9 mouse cellular contexts compared by ENCODE assay signal in genomic region chr11:49613349-49613748, GRCm38 (mm10). TPM values are rescaled to one million over a fixed set of nuclear protein-coding genes. Genes with fewer than 3 reads are reported as not detected.
DNase-seq lines count a peak whose midpoint lies in the region; ATAC-seq and TF ChIP-seq lines count a peak whose summit lies in the region.
"Had no signal": no experiment of that assay in that cellular context is flagged by ENCODE, and none has a peak within 500 bp of the region (broad histone marks: within the 10 kb centered on the region; RNA-seq: fewer than 3 reads in every experiment).

No protein-coding gene starts in this region.

- no peaks in the 10 kb centered on the region for H3K9me3 ChIP-seq in stomach, embryonic 16.5 days (replicated peaks; ENCODE audit: control insufficient read depth, low read length)

- ATAC-seq in stomach, embryonic 16.5 days (ENCODE audit: insufficient read depth, low FRiP score): peak; percentile 23; the same call in 1 of the 2 replicates

- H3K27ac ChIP-seq in liver, adult 2 months (replicated peaks; ENCODE audit: insufficient read depth, low read depth, low read length): no peak overlapping the region
- no peak overlapping the region for H3K27ac ChIP-seq in stomach, embryonic 16.5 days (ENCODE audit: low read length)

- intact Hi-C loops in heart, postnatal 10 days (cut with DNase I): no loop called here
- intact Hi-C loops in left cerebral cortex, postnatal 14 days (cut with DNase I): no loop called here

- no peak overlapping the region for H3K4me2 ChIP-seq in stomach, embryonic 16.5 days (ENCODE audit: low read depth, low read length)

- no peaks in the 10 kb centered on the region for H3K36me3 ChIP-seq in liver, adult 2 months (ENCODE audit: control insufficient read depth, insufficient read depth, low read length)
- no peaks in the 10 kb centered on the region for H3K36me3 ChIP-seq in stomach, embryonic 16.5 days (ENCODE audit: control insufficient read depth, insufficient read depth, low read length)

- no peaks in the 10 kb centered on the region for H3K79me2 ChIP-seq in liver, adult 2 months (ENCODE audit: control insufficient read depth, insufficient read depth, low read length)

- H3K27me3 ChIP-seq in liver, adult 2 months (ENCODE audit: control insufficient read depth, insufficient read depth, low read length): 0 out of 2 replicates have a peak, but pooled peaks cover 3% of the 10 kb centered on the region
- no peaks in the 10 kb centered on the region for H3K27me3 ChIP-seq in stomach, embryonic 16.5 days (ENCODE audit: control insufficient read depth, insufficient read depth, low read length)

- no peak overlapping the region for H3K4me3 ChIP-seq in lung, adult 2 months (replicated peaks; ENCODE audit: extremely low read depth, low read depth, low read length)
- no peak overlapping the region for H3K4me3 ChIP-seq in liver, adult 2 months (ENCODE audit: insufficient read depth, low read depth, low read length)
- no peak overlapping the region for H3K4me3 ChIP-seq in stomach, embryonic 16.5 days (replicated peaks; ENCODE audit: low read length)

- H3K4me1 ChIP-seq in lung, adult 2 months (ENCODE audit: control insufficient read depth, insufficient read depth, low read length): peaks cover 3% of the 10 kb centered on the region; the same call in 1 of the 2 replicates
- 0 out of 2 replicates have a peak, but pooled peaks cover 2% of the 10 kb centered on the region for H3K4me1 ChIP-seq in liver, adult 2 months (ENCODE audit: control insufficient read depth, insufficient read depth, low read length)
- H3K4me1 ChIP-seq in stomach, embryonic 16.5 days (ENCODE audit: control insufficient read depth, insufficient read depth, low read length): no peaks in the 10 kb centered on the region

- no peak for TF ChIP-seq CTCF in lung, adult 2 months (IDR thresholded peaks at IDR 0.05; ENCODE audit: insufficient read depth, low read length)
- no peak for TF ChIP-seq CTCF in liver, adult 2 months (IDR thresholded peaks at IDR 0.05; ENCODE audit: low read depth, low read length)

- DNase-seq in lung, adult 18-20 months: peak; percentile 49 to 65
- no peak for DNase-seq in lung, adult 2 months
- peak; percentile 40 to 45 for DNase-seq in heart, postnatal 10 days
- peak; percentile 13 for DNase-seq in liver, adult 2 months (ENCODE audit: extremely low read depth, low read depth, low spot score)
- DNase-seq in spleen, postnatal 10 days (ENCODE audit: low spot score in 2 of 2): no peak
- DNase-seq in right cerebral cortex, adult 18-20 months: no peak
- DNase-seq in left cerebral cortex, postnatal 14 days (ENCODE audit: low spot score in 2 of 2): no peak

- 5% methylated on average over 10 of the region's 10 CpGs for WGBS in lung, adult 2 months
- 13% methylated on average over 10 of the region's 10 CpGs for WGBS in liver, adult 2 months
- WGBS in stomach, embryonic 16.5 days: 13% methylated on average over 10 of the region's 10 CpGs

- no peak overlapping the region for H3K9ac ChIP-seq in liver, adult 2 months (ENCODE audit: low read depth, low read length)
- no peak overlapping the region for H3K9ac ChIP-seq in stomach, embryonic 16.5 days (ENCODE audit: low read length)

- no peak for TF ChIP-seq POLR2A in lung, adult 2 months (IDR thresholded peaks at IDR 0.05; ENCODE audit: borderline replicate concordance, extremely low read depth, low read depth, low read length)
- no peak for TF ChIP-seq POLR2A in liver, adult 2 months (IDR thresholded peaks at IDR 0.05; ENCODE audit: extremely low read depth, insufficient read depth, low read length)

RNA-seq across cellular contexts. Expression of gene Flt4, which starts 4.3 kb away (rescaled TPM):
- polyA plus RNA-seq in lung, adult 2 months (2012; rRNA removed): 28.0 and 32.0 TPM in 2 replicates
- total RNA-seq in heart, postnatal 10 days (2021): 10 to 100 TPM; 14.5 to 14.9 TPM
- 7.8 and 13.6 TPM in 2 replicates for total RNA-seq in liver, adult 2 months (2014; rRNA removed)
- polyA plus RNA-seq in liver, adult 2 months (2012; rRNA removed): 7.5 and 9.8 TPM in 2 replicates
- 5.5 and 5.8 TPM in 2 replicates for polyA plus RNA-seq in stomach, embryonic 16.5 days (2015; fragmentation: Nextera tagmentation; extraction: Ambion mirVana)
- 1 to 10 TPM; 3.2 to 3.6 TPM for total RNA-seq in left cerebral cortex, postnatal 14 days (2021)

RNA-seq across cellular contexts. Expression of gene Scgb3a1, which starts 50.1 kb away (rescaled TPM):
- 2,792 and 3,426 TPM in 2 replicates for polyA plus RNA-seq in lung, adult 2 months (2012; rRNA removed)
- total RNA-seq in heart, postnatal 10 days (2021): 10 to 100 TPM in 1 of 2 experiments, not detected in 1; 15.7 TPM
- not detected in 2 replicates for total RNA-seq in liver, adult 2 months (2014; rRNA removed)
- 0.22 TPM in 1 of 2 replicates, not detected in the other for polyA plus RNA-seq in liver, adult 2 months (2012; rRNA removed)
- polyA plus RNA-seq in stomach, embryonic 16.5 days (2015; fragmentation: Nextera tagmentation; extraction: Ambion mirVana): not detected in 2 replicates
- total RNA-seq in left cerebral cortex, postnatal 14 days (2021): not detected
- total RNA-seq: gastrocnemius, adult 18-20 months had no signal

RNA-seq across cellular contexts. Expression of gene Olfr1380, which starts 56.7 kb away (rescaled TPM):
- polyA plus RNA-seq in lung, adult 2 months (2012; rRNA removed): not detected in 2 replicates
- not detected for total RNA-seq in heart, postnatal 10 days (2021)
- total RNA-seq in liver, adult 2 months (2014; rRNA removed): not detected in 2 replicates
- not detected in 2 replicates for polyA plus RNA-seq in liver, adult 2 months (2012; rRNA removed)
- polyA plus RNA-seq in stomach, embryonic 16.5 days (2015; fragmentation: Nextera tagmentation; extraction: Ambion mirVana): not detected in 2 replicates
- total RNA-seq in left cerebral cortex, postnatal 14 days (2021): not detected
- total RNA-seq: gastrocnemius, adult 18-20 months had no signal

Comparison
In these comparisons a context has a peak if more than half of its experiments do, and no peak if none do; other contexts are left out.
1. DNase-seq: peak in lung, adult 18-20 months (2 of 2), heart, postnatal 10 days (2 of 2) and liver, adult 2 months (single experiment); none in lung, adult 2 months (single experiment), spleen, postnatal 10 days (0 of 2), right cerebral cortex, adult 18-20 months (single experiment) and left cerebral cortex, postnatal 14 days (0 of 2).